Mouse (Mus musculus) embryonic facial prominence, embryonic 10.5 days (tissue): ENCODE results near the gene Eif5a. TPM values are rescaled to one million over a fixed set of nuclear protein-coding genes. Genes with fewer than 3 reads are reported as not detected.

ENCODE experiments used
- DNase-seq: peaks from one replicate; pipeline ENCODE4 v3.0.0-alpha.2; 2017; ENCODE audit warnings: low spot score
- H3K27ac ChIP-seq: fragments of 300-500 bp; sonication (generic); replicated peaks from 2 replicates; pipeline ENCODE4 v1.5.1; 2016; ENCODE audit warnings: mild to moderate bottlenecking
- H3K27me3 ChIP-seq: fragments of 300-500 bp; sonication (generic); replicated peaks from 2 replicates; pipeline ENCODE4 v1.6.1; 2016; ENCODE audit warnings: low read depth, mild to moderate bottlenecking; ENCODE audit not compliant: poor library complexity, severe bottlenecking
- H3K36me3 ChIP-seq: fragments of 300-500 bp; sonication (generic); replicated peaks from 2 replicates; pipeline ENCODE4 v1.6.1; 2016; ENCODE audit warnings: mild to moderate bottlenecking, moderate library complexity
- H3K4me1 ChIP-seq: fragments of 300-500 bp; sonication (generic); 2 replicates; pipeline ENCODE4 v1.6.1; 2016
- H3K4me3 ChIP-seq: fragments of 300-500 bp; sonication (generic); 2 replicates; pipeline ENCODE4 v1.5.1; 2016; ENCODE audit warnings: mild to moderate bottlenecking, moderate library complexity
- H3K9me3 ChIP-seq: fragments of 300-500 bp; sonication (generic); 2 replicates; pipeline ENCODE4 v1.6.1; 2016; ENCODE audit warnings: mild to moderate bottlenecking
- WGBS: fragments of 180-500 bp; shearing (Covaris S2); methylation state at CpG from one replicate; pipeline ENCODE4 v1.1.7; 2016; 5-methylcytosine and 5-hydroxymethylcytosine counted together
- microRNA-seq: library from miRNA; unstranded; fragments of <30 nt; microRNA quantifications from one replicate; pipeline ENCODE4, GENCODE M21; 2017
- polyA plus RNA-seq: library from polyadenylated mRNA; unstranded; fragments of >200 nt; fragmentation: Nextera tagmentation; extraction: Ambion mirVana; gene quantifications from 2 replicates; pipeline ENCODE4 v1.2.1, GENCODE M21; 2016

Eif5a gene
- polyA plus RNA-seq, 1 experiment from 2014 or later, result 2,818 TPM

DNA sequence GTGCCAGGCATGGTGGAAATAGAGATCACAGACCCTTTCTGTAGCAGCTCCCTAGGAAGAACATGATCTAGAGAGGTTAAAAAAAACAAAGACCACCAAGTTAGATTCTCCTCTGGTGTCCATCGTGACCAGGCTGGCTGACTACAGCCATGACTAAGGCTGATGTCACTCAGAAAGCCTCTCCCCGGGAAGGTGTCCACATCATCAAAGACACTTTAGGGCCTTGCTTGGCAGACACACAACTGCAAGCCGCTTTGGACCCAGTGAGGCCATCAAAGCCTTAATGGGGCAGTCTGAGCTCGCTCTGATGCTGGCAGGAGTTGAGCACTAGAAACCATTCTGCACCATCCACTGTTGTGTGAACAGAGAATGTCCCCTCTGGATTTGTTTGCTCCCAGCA lies 49.3 kb downstream of the Eif5a start:
- DNase-seq, result no peak
- H3K9me3 ChIP-seq, result no peaks in the 10 kb centered on the region
- no peaks in the 10 kb centered on the region for H3K36me3 ChIP-seq
- H3K27ac ChIP-seq, result no peak overlapping the region
- WGBS, result 86% methylated on average over 4 of the region's 4 CpGs
- peaks cover 21% of the 10 kb centered on the region for H3K4me1 ChIP-seq
- H3K4me3 ChIP-seq, result no peak overlapping the region
- 0 out of 2 replicates have a peak, but pooled peaks cover 2% of the 10 kb centered on the region for H3K27me3 ChIP-seq

DNA sequence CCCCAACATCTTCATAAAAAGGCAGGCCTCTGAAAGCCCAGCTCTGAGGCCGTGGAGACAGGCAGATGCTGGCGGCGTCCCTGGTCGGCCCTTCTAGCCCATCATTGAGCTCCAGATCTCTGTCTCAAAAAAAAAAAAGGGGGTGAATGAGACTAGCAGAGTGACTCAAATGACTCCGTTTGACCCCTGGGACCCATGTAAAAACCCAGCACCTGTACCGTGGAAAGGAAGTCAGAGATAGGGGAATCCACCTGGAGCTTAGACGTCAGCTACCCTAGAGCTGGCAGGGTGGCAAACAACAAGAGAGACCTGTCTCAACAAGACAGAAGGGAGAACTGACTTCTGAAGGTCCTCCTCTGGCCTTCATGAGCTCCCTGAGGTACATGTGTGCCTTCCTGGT lies 49.9 kb downstream of the Eif5a start:
- no peak overlapping the region for H3K4me3 ChIP-seq
- H3K4me1 ChIP-seq, result peaks cover 14% of the 10 kb centered on the region
- 0 out of 2 replicates have a peak, but pooled peaks cover 2% of the 10 kb centered on the region for H3K27me3 ChIP-seq
- H3K9me3 ChIP-seq, result no peaks in the 10 kb centered on the region
- 91% methylated on average over 7 of the region's 7 CpGs for WGBS
- H3K36me3 ChIP-seq, result no peaks in the 10 kb centered on the region
- H3K27ac ChIP-seq, result no peak overlapping the region
- DNase-seq, result no peak

DNA sequence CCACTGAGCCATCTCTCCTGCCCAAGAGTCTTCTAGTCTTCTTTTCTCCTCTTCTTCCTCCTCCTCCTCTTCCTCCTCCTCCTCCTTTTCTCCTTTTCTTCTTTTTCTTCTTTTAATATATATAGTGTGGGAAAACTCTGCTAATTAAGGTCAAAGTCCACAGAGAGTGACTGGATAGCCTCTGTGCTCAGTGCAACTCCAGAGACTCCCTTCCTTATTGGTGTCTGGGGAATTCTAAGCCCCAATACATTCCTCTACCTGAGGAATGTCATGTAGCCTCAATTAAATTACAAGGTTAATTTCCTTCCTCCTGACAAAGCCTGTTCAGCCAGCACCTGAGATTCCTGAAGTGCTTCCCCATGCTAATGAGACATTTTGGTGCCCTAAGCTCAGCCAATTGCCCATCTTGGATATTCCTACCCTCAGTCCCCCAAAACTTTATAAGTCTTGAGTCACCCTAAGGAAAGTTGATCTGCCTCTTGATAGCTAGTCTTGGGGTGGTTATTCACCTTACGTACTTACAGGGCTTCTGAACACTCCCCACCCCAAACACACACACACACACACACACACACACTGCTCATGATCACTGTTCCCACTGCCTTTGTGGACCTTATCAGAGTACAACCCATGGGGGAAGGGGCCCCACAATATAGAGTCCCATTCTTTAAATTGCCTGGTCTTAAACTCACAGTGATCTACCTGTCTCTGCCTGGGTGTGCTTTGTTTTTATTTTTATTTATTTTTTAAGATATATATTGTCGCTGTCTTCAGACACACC lies 51.3 kb downstream of the Eif5a start:
- 0 out of 2 replicates have a peak, but pooled peaks cover 2% of the 10 kb centered on the region for H3K27me3 ChIP-seq
- 0 out of 2 replicates have a peak, but pooled peaks cover 3% of the 10 kb centered on the region for H3K4me1 ChIP-seq
- H3K9me3 ChIP-seq, result no peaks in the 10 kb centered on the region
- no peak overlapping the region for H3K27ac ChIP-seq
- no peak overlapping the region for H3K4me3 ChIP-seq
- H3K36me3 ChIP-seq, result no peaks in the 10 kb centered on the region
- WGBS, result 85% methylated on average over 2 of the region's 2 CpGs
- DNase-seq, result no peak

DNA sequence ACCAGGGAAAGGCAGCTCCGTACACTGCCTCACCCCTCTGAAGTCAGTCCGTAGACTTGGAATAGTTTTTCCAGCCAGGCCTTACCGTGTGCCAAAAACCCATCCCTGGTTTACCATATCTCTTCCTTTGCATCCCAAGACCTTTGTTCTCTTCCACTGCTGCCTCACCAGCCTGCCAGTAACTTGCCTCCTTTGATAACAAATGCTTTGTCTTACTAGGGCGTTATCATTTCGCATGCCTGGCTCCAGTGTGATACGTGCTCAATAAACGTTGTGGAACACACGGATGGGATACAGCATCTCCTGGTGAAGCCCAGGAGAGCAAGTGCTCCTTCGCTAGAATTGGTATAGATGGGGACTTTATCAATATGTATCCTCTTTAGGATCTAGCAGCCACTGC lies 54.4 kb downstream of the Eif5a start:
- H3K9me3 ChIP-seq, result no peaks in the 10 kb centered on the region
- WGBS, result 72% methylated on average over 9 of the region's 9 CpGs
- H3K4me1 ChIP-seq, result 0 out of 2 replicates have a peak, but pooled peaks cover 3% of the 10 kb centered on the region
- 0 out of 2 replicates have a peak, but pooled peaks cover 2% of the 10 kb centered on the region for H3K27me3 ChIP-seq
- H3K4me3 ChIP-seq, result no peak overlapping the region
- no peak overlapping the region for H3K27ac ChIP-seq
- no peaks in the 10 kb centered on the region for H3K36me3 ChIP-seq
- no peak for DNase-seq

Small RNA genes lying within 50 kb of the gene (microRNA-seq; reads per million reads assigned to microRNA genes)
- not detected for gene Mir6924

Other genes with a start within 250 kb of the Eif5a start
- 780 and 781 TPM in 2 replicates for gene Eif4a1, start 249.5 kb downstream of the Eif5a start, polyA plus RNA-seq
- gene Senp3, start 239.9 kb downstream of the Eif5a start, polyA plus RNA-seq, result 136 and 141 TPM in 2 replicates
- gene Tnfsf13, start 236.2 kb downstream of the Eif5a start, polyA plus RNA-seq, result 0.15 TPM in 1 of 2 replicates, not detected in the other
- 1.2 and 2.2 TPM in 2 replicates for gene Tnfsf12, start 226.1 kb downstream of the Eif5a start, polyA plus RNA-seq
- gene Tnfsfm13, start 225.9 kb downstream of the Eif5a start, polyA plus RNA-seq, result 0.88 and 1.3 TPM in 2 replicates
- 31.3 and 34.9 TPM in 2 replicates for gene Polr2a, start 163.3 kb downstream of the Eif5a start, polyA plus RNA-seq
- gene Slc35g3, start 160.0 kb downstream of the Eif5a start, polyA plus RNA-seq, result 0.12 TPM in 1 of 2 replicates, not detected in the other
- 0.55 and 1.0 TPM in 2 replicates for gene Zbtb4, start 156.0 kb downstream of the Eif5a start, polyA plus RNA-seq
- gene Chrnb1, start 126.0 kb downstream of the Eif5a start, polyA plus RNA-seq, result 1.4 and 2.3 TPM in 2 replicates
- gene Fgf11, start 120.1 kb downstream of the Eif5a start, polyA plus RNA-seq, result 0.91 and 0.93 TPM in 2 replicates
- gene Tmem102, start 116.3 kb downstream of the Eif5a start, polyA plus RNA-seq, result 2.1 and 2.7 TPM in 2 replicates
- not detected in 2 replicates for gene Gm39566, start 106.7 kb downstream of the Eif5a start, polyA plus RNA-seq
- gene Spem2, start 103.5 kb downstream of the Eif5a start, polyA plus RNA-seq, result not detected in 2 replicates
- 0.14 TPM in 1 of 2 replicates, not detected in the other for gene Spem1, start 99.8 kb downstream of the Eif5a start, polyA plus RNA-seq
- 4.7 and 5.4 TPM in 2 replicates for gene Nlgn2, start 84.2 kb downstream of the Eif5a start, polyA plus RNA-seq
- 321 and 340 TPM in 2 replicates for gene Tmem256, start 83.4 kb downstream of the Eif5a start, polyA plus RNA-seq
- gene Plscr3, start 75.6 kb downstream of the Eif5a start, polyA plus RNA-seq, result 106 and 111 TPM in 2 replicates
- gene Tnk1, start 63.2 kb downstream of the Eif5a start, polyA plus RNA-seq, result 2.3 and 3.1 TPM in 2 replicates
- gene Tmem95, start 43.9 kb downstream of the Eif5a start, polyA plus RNA-seq, result 0.31 TPM in 1 of 2 replicates, not detected in the other
- gene Kctd11, start 40.6 kb downstream of the Eif5a start, polyA plus RNA-seq, result 6.8 and 7.0 TPM in 2 replicates
- gene Acap1, start 26.4 kb downstream of the Eif5a start, polyA plus RNA-seq, result 1.3 and 1.5 TPM in 2 replicates
- gene 2810408A11Rik, start 21.0 kb downstream of the Eif5a start, polyA plus RNA-seq, result 14.7 and 14.8 TPM in 2 replicates
- gene Neurl4, start 20.9 kb downstream of the Eif5a start, polyA plus RNA-seq, result 10.9 and 11.1 TPM in 2 replicates
- gene Gps2, start 8.1 kb downstream of the Eif5a start, polyA plus RNA-seq, result 87.6 and 89.1 TPM in 2 replicates
- 5.1 and 5.8 TPM in 2 replicates for gene Ybx2, start 13.8 kb upstream of the Eif5a start, polyA plus RNA-seq
- gene Slc2a4, start 26.2 kb upstream of the Eif5a start, polyA plus RNA-seq, result 18.6 and 23.7 TPM in 2 replicates
- gene Cldn7, start 42.8 kb upstream of the Eif5a start, polyA plus RNA-seq, result 56.3 and 56.4 TPM in 2 replicates
- gene Ctdnep1, start 59.2 kb upstream of the Eif5a start, polyA plus RNA-seq, result 23.9 and 25.3 TPM in 2 replicates
- 157 and 161 TPM in 2 replicates for gene Elp5, start 60.6 kb upstream of the Eif5a start, polyA plus RNA-seq
- 317 and 331 TPM in 2 replicates for gene Gabarap, start 69.2 kb upstream of the Eif5a start, polyA plus RNA-seq
- 96.5 and 98.3 TPM in 2 replicates for gene Phf23, start 73.8 kb upstream of the Eif5a start, polyA plus RNA-seq
- gene Dvl2, start 78.6 kb upstream of the Eif5a start, polyA plus RNA-seq, result 59.0 and 59.8 TPM in 2 replicates
- 42.2 and 46.3 TPM in 2 replicates for gene Acadvl, start 93.5 kb upstream of the Eif5a start, polyA plus RNA-seq
- 12.6 and 13.2 TPM in 2 replicates for gene Dlg4, start 95.0 kb upstream of the Eif5a start, polyA plus RNA-seq
- 0.55 and 0.70 TPM in 2 replicates for gene Asgr1, start 132.1 kb upstream of the Eif5a start, polyA plus RNA-seq
- not detected in 2 replicates for gene Asgr2, start 170.7 kb upstream of the Eif5a start, polyA plus RNA-seq
- 0.14 TPM in 1 of 2 replicates, not detected in the other for gene Mgl2, start 208.4 kb upstream of the Eif5a start, polyA plus RNA-seq
- gene Clec10a, start 234.2 kb upstream of the Eif5a start, polyA plus RNA-seq, result 0.26 TPM in 1 of 2 replicates, not detected in the other